Mouse (Mus musculus) kidney, adult 11 months (tissue): ENCODE results near the gene 2510002D24Rik.
"Not testable (repeated sequence)": the region's sequence is repeated elsewhere in the genome, so short reads cannot be mapped to it uniquely, and the experiment has no call there.

ENCODE experiments used
- DNase-seq: peaks from one replicate; pipeline ENCODE4 v3.0.0; 2022

Gene 2510002D24Rik

GRCm38 (mm10) chr16:18836468-18837208, at the start of gene 2510002D24Rik, which contains the start of gene Gm28539:
2510002D24Rik (plus strand) TSS chr16:18836578.
Gm28539 (plus strand) TSS chr16:18836584.
- DNase-seq: peak; percentile 97

- DNase-seq: no peak
Observed at GRCm38 (mm10) chr16:18786652-18787051, 49.7 kb upstream of the 2510002D24Rik start.

GRCm38 (mm10) chr16:18788627-18789406, 47.6 kb upstream of the 2510002D24Rik start:
- DNase-seq: no peak

- no peak for DNase-seq
Observed at GRCm38 (mm10) chr16:18795223-18795899, 41.0 kb upstream of the 2510002D24Rik start.

GRCm38 (mm10) chr16:18796645-18797044, 39.7 kb upstream of the 2510002D24Rik start:
- no peak for DNase-seq

GRCm38 (mm10) chr16:18798151-18798550, 38.2 kb upstream of the 2510002D24Rik start:
- no peak for DNase-seq

- DNase-seq: peak; percentile 30
Observed at GRCm38 (mm10) chr16:18798841-18799240, 37.5 kb upstream of the 2510002D24Rik start.

GRCm38 (mm10) chr16:18805746-18806145, 30.6 kb upstream of the 2510002D24Rik start:
- DNase-seq: peak; percentile 32

- DNase-seq: no peak
Observed at GRCm38 (mm10) chr16:18809001-18809400, 27.4 kb upstream of the 2510002D24Rik start.

GRCm38 (mm10) chr16:18811032-18811431, 25.3 kb upstream of the 2510002D24Rik start:
- no peak for DNase-seq

- peak; percentile 94 for DNase-seq
Observed at GRCm38 (mm10) chr16:18811468-18812384, 24.7 kb upstream of the 2510002D24Rik start, which contains the start of the genes Ufd1 and Cdc45. Ufd1 (plus strand) TSS chr16:18811779. Cdc45 (minus strand) TSS chr16:18811987.

- DNase-seq: no peak
Observed at GRCm38 (mm10) chr16:18812385-18812910, 23.9 kb upstream of the 2510002D24Rik start.

- no peak for DNase-seq
Observed at GRCm38 (mm10) chr16:18822356-18822755, 14.0 kb upstream of the 2510002D24Rik start.

- no peak for DNase-seq
Observed at GRCm38 (mm10) chr16:18822925-18823324, 13.5 kb upstream of the 2510002D24Rik start.

- DNase-seq: no peak
Observed at GRCm38 (mm10) chr16:18828630-18829029, 7.7 kb upstream of the 2510002D24Rik start.

- DNase-seq: no peak
Observed at GRCm38 (mm10) chr16:18829102-18829501, 7.3 kb upstream of the 2510002D24Rik start.

- no peak for DNase-seq
Observed at GRCm38 (mm10) chr16:18833486-18833885, 2.9 kb upstream of the 2510002D24Rik start.

- no peak for DNase-seq
Observed at GRCm38 (mm10) chr16:18836073-18836467, 308 bp upstream of the 2510002D24Rik start.

GRCm38 (mm10) chr16:18838346-18838745, 2.0 kb downstream of the 2510002D24Rik start:
- no peak for DNase-seq

- DNase-seq: no peak
Observed at GRCm38 (mm10) chr16:18846301-18846820, 10.0 kb downstream of the 2510002D24Rik start.

- DNase-seq: not testable (repeated sequence)
Observed at GRCm38 (mm10) chr16:18849521-18850190, 13.3 kb downstream of the 2510002D24Rik start.
